Mouse (Mus musculus) heart, postnatal 0 days (tissue): ENCODE measurements at regions not wholly inside any gene's neighbourhood (a gene's known extent, or its start where the extent isn't known, plus 50 kb on each side); places are given as distances from the start of the nearest gene placed in this dataset.

Experiments used
- CTCF ChIP-seq: IDR thresholded peaks from 2 replicates; pipeline ENCODE4 v1.5.1; 2016; ENCODE audit warnings: antibody characterized with exemption, control low read depth, low read depth
- EP300 ChIP-seq: IDR thresholded peaks from 2 replicates; pipeline ENCODE4 v1.6.1; 2016; ENCODE audit warnings: antibody characterized with exemption, low read depth

DNA sequence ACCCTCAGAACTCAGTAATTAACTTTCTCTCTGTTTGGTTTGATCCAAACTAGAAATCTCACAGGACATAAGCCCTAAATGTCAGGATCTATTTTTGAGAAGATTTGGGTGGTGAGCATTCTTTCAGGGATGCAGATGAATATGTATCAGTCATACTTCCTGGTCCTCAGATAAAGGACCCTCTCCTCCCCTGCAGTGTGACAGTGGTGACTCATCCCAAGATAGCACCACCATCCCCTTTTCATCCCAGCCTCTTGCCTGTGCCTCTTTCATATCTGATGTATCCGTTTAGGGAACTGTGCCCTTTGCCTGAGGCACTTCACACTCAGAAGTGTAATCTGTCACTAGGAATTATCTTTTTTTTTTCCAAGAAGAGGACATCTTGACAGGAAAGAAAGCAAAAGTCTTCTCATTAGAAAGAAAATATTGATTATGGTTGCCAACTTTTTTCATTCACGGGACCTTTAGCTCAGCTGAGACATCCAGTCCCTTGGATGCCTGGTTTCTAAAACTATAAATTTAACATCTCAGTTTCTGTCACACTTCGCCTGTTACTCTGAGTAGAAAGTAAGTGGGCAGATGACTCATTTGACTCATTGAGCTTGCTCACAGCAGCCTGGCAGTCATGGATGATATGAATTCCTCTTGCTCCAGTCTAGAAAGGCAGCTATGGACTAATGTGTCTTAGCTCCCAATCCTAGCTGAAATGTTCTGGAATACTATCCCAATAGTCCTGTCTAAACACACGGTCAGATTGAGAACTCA lies 284.1 kb upstream of the Mctp2 start:
- no peak for TF ChIP-seq CTCF
- TF ChIP-seq EP300 = no peak
